Mouse (Mus musculus): ENCODE measurements around the gene Dis3l2. TPM values are rescaled to one million over a fixed set of nuclear protein-coding genes. Genes with fewer than 3 reads are reported as not detected.

Dis3l2 gene
- total and polyA plus RNA-seq, 3 experiments, result 12.4 to 17.4 (median 16.5) TPM

GRCm38 (mm10) chr1:86699346-86700136 is 4.1 kb upstream of the Dis3l2 start:
- H3K27me3 ChIP-seq (replicated peaks), result no peaks in the 10 kb centered on the region
- H3K4me3 ChIP-seq (replicated peaks in 1 of 3; ENCODE audit: low read depth in 2 of 3, low read length in 2 of 3, poor library complexity in 1 of 3), result no peak overlapping the region
- no peaks in the 10 kb centered on the region for H3K79me2 ChIP-seq (replicated peaks; ENCODE audit: control insufficient read depth, extremely low read depth, insufficient read depth, poor library complexity, severe bottlenecking)
- H3K9me3 ChIP-seq (replicated peaks; ENCODE audit: low read length), result no peaks in the 10 kb centered on the region
- peak; percentile 12 for DNase-seq (ENCODE audit: extremely low read depth)
- peaks cover 3 to 8% of the 10 kb centered on the region in 2 experiments; a peak in 3 of 4 replicates for H3K4me1 ChIP-seq (ENCODE audit: control insufficient read depth in 1 of 2, insufficient read depth in 2 of 2)
- TF ChIP-seq CTCF (conservative IDR thresholded peaks at IDR 0.05 in 1 of 2, IDR thresholded peaks at IDR 0.05 in 1 of 2; ENCODE audit: low read depth in 2 of 2, low read length in 2 of 2) (peak in 1 of 2 experiments; percentile 32; a peak in 2 of 4 replicates), RAD21 (IDR thresholded peaks at IDR 0.05; ENCODE audit: low read depth, low read length) (peak; percentile 18), ZMIZ1 (IDR thresholded peaks at IDR 0.05; ENCODE audit: low read depth, low read length) (no peak)
- H3K4me2 ChIP-seq (ENCODE audit: insufficient read depth, low read depth, poor library complexity, severe bottlenecking), result no peak overlapping the region
- H3K36me3 ChIP-seq (replicated peaks in 1 of 2; ENCODE audit: control insufficient read depth in 1 of 2, insufficient read depth in 1 of 2, low read length in 1 of 2), result no peaks in the 10 kb centered on the region
- dilution Hi-C loops (cut with MboI; ENCODE audit: extremely low pct_ligation_motif_present, extremely low pct_unique_long_range_greater_than_20kb, low sequenced_read_pairs) (no loop called here), in situ Hi-C loops (cut with MboI; ENCODE audit: low pct_ligation_motif_present, low pct_unique_long_range_greater_than_20kb, low sequenced_read_pairs) (no loop called here)
- no peak overlapping the region for H3K9ac ChIP-seq (ENCODE audit: insufficient read depth, low read depth)
- no peak overlapping the region for H3K27ac ChIP-seq (ENCODE audit: insufficient read depth, low read depth)

- TF ChIP-seq ZC3H11A (IDR thresholded peaks at IDR 0.05; ENCODE audit: low read depth, low read length), result no peak
- TF ChIP-seq SIN3A (IDR thresholded peaks at IDR 0.05; ENCODE audit: low read length), result no peak
- no peak for TF ChIP-seq JUN (IDR thresholded peaks at IDR 0.05; ENCODE audit: insufficient read depth, low read depth, low read length)
- TF ChIP-seq MAFK (IDR thresholded peaks at IDR 0.05; ENCODE audit: insufficient replicate concordance, low read length), result no peak
- TF ChIP-seq TCF12 (IDR thresholded peaks at IDR 0.05; ENCODE audit: low read depth, low read length), result no peak
- TF ChIP-seq SMC3 (IDR thresholded peaks at IDR 0.05; ENCODE audit: low read depth, low read length), result no peak
- no peak for TF ChIP-seq CHD1 (IDR thresholded peaks at IDR 0.05; ENCODE audit: low read depth, low read length)
- TF ChIP-seq BHLHE40 (IDR thresholded peaks at IDR 0.05; ENCODE audit: low read depth, low read length), result no peak
- no peak for TF ChIP-seq MYC (IDR thresholded peaks at IDR 0.05; ENCODE audit: low read depth, low read length)
- H3K27ac ChIP-seq (ENCODE audit: insufficient read depth, low read depth), result no peak overlapping the region
- H3K9ac ChIP-seq (ENCODE audit: insufficient read depth, low read depth), result no peak overlapping the region
- dilution Hi-C loops (cut with MboI; ENCODE audit: extremely low pct_ligation_motif_present, extremely low pct_unique_long_range_greater_than_20kb, low sequenced_read_pairs), result no loop called here
- no peaks in the 10 kb centered on the region for H3K79me2 ChIP-seq (replicated peaks; ENCODE audit: control insufficient read depth, extremely low read depth, insufficient read depth, poor library complexity, severe bottlenecking)
- in situ Hi-C loops (cut with MboI; ENCODE audit: low pct_ligation_motif_present, low pct_unique_long_range_greater_than_20kb, low sequenced_read_pairs), result no loop called here
- DNase-seq (ENCODE audit: extremely low read depth), result no peak
- peaks cover 3 to 13% of the 10 kb centered on the region in 2 experiments; a peak in 3 of 4 replicates for H3K4me1 ChIP-seq (ENCODE audit: control insufficient read depth in 1 of 2, insufficient read depth in 2 of 2)
- H3K4me2 ChIP-seq (ENCODE audit: insufficient read depth, low read depth, poor library complexity, severe bottlenecking), result no peak overlapping the region
- no peak overlapping the region for H3K4me3 ChIP-seq (replicated peaks in 1 of 3; ENCODE audit: low read depth in 2 of 3, low read length in 2 of 3, poor library complexity in 1 of 3)
- H3K36me3 ChIP-seq (replicated peaks in 1 of 2; ENCODE audit: control insufficient read depth in 1 of 2, insufficient read depth in 1 of 2, low read length in 1 of 2), result no peaks in the 10 kb centered on the region
- H3K9me3 ChIP-seq (replicated peaks; ENCODE audit: low read length), result no peaks in the 10 kb centered on the region
- no peaks in the 10 kb centered on the region for H3K27me3 ChIP-seq (replicated peaks)
These were observed 3.2 kb upstream of the Dis3l2 start for GRCm38 (mm10) chr1:86700367-86700766.

GRCm38 (mm10) chr1:86703965-86704326 is 338 bp downstream of the Dis3l2 start:
- H3K27ac ChIP-seq (ENCODE audit: insufficient read depth, low read depth), result no peak overlapping the region
- H3K27me3 ChIP-seq (replicated peaks), result no peaks in the 10 kb centered on the region
- peaks cover 3 to 16% of the 10 kb centered on the region in 2 experiments; a peak in 3 of 4 replicates for H3K4me1 ChIP-seq (ENCODE audit: control insufficient read depth in 1 of 2, insufficient read depth in 2 of 2)
- no peaks in the 10 kb centered on the region for H3K36me3 ChIP-seq (replicated peaks in 1 of 2; ENCODE audit: control insufficient read depth in 1 of 2, insufficient read depth in 1 of 2, low read length in 1 of 2)
- in situ Hi-C loops (cut with MboI; ENCODE audit: low pct_ligation_motif_present, low pct_unique_long_range_greater_than_20kb, low sequenced_read_pairs) (no loop called here), dilution Hi-C loops (cut with MboI; ENCODE audit: extremely low pct_ligation_motif_present, extremely low pct_unique_long_range_greater_than_20kb, low sequenced_read_pairs) (no loop called here)
- H3K4me2 ChIP-seq (ENCODE audit: insufficient read depth, low read depth, poor library complexity, severe bottlenecking), result peak overlapping the region; percentile 50; the same call in 1 of the 2 replicates
- no peak for DNase-seq (ENCODE audit: extremely low read depth)
- H3K9me3 ChIP-seq (replicated peaks; ENCODE audit: low read length), result no peaks in the 10 kb centered on the region
- peak overlapping the region; percentile 64 to 83 (median 80) for H3K4me3 ChIP-seq (replicated peaks in 1 of 3; ENCODE audit: low read depth in 2 of 3, low read length in 2 of 3, poor library complexity in 1 of 3)
- 0 out of 2 replicates have a peak, but pooled peaks have one; percentile 31 for TF ChIP-seq TBP (conservative IDR thresholded peaks at IDR 0.05; ENCODE audit: low read depth, low read length)
- TF ChIP-seq MAZ (IDR thresholded peaks at IDR 0.05; ENCODE audit: low read depth, low read length), result no peak
- no peaks in the 10 kb centered on the region for H3K79me2 ChIP-seq (replicated peaks; ENCODE audit: control insufficient read depth, extremely low read depth, insufficient read depth, poor library complexity, severe bottlenecking)
- H3K9ac ChIP-seq (ENCODE audit: insufficient read depth, low read depth), result peak overlapping the region; percentile 74

All from CH12.LX (cell line).